Mouse (Mus musculus): Measurements from ENCODE around the gene 1700080E11Rik. TPM values are rescaled to one million over a fixed set of nuclear protein-coding genes. Genes with fewer than 3 reads are reported as not detected.

The 1700080E11Rik gene
- not detected in 2 replicates for total RNA-seq (2014; rRNA removed)
- not detected in 2 replicates for polyA plus RNA-seq (2015; fragmentation: Nextera tagmentation; extraction: Ambion mirVana)

DNA sequence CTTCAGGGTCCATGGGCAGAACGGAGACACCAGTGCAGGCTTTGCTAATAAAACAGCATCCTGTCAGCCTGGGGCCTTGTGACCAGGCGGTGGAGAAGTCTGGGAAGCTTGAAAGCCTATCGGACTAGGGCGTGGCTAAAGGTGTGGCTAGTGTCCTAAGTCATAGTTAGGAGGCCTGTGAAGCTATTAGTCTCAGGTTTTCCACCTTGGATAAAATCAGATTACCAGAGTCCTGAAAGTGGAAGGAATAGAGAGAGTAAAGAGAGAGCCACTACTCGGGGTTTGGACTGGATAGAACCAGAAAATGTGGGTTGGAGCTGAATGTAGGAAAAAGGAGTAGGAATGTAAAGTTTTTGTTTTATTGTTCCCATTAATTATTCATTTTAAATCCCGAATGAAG, at the start of gene 1700080E11Rik:
Gene 1700080E11Rik (minus strand): TSS at position 101 of the 400 bp plus-strand sequence.
- no peak within 1 kb of the TSS for H3K4me3 ChIP-seq (ENCODE audit: low read depth, low read length)
- no peaks in the 10 kb centered on the region for H3K4me1 ChIP-seq (ENCODE audit: insufficient read depth)
- TF ChIP-seq CTCF (IDR thresholded peaks at IDR 0.05; ENCODE audit: low read depth): no peak

DNA sequence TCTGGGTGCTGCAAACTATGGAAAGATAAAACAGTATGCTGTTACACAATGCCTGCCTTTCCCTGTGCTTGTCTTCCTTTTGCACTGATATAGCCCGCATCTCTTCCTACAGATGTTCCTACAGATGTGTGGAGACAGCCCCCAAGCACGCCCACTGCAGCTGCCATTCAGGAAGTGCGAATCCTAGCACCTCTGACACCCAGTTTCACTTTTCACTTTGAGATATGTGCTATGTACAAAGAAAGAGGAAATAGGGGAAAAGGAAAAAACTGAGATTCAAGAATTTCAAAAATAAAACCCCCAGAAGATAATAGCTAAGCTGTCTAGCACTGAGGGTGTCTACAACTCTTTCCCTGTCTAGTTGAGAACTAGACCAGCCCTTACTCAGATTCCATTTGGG, 41.8 kb upstream of the 1700080E11Rik start:
- Histone ChIP-seq H3K36me3 (ENCODE audit: insufficient read depth) (no peaks in the 10 kb centered on the region), H3K4me3 (ENCODE audit: low read depth, low read length) (no peak overlapping the region), H3K27ac (ENCODE audit: low read depth, low read length) (no peak overlapping the region), H3K4me1 (ENCODE audit: insufficient read depth) (no peaks in the 10 kb centered on the region), H3K27me3 (ENCODE audit: insufficient read depth, low read length) (no peaks in the 10 kb centered on the region), H3K9ac (no peak overlapping the region), H3K4me2 (ENCODE audit: low read depth) (no peak overlapping the region), H3K9me3 (ENCODE audit: low read length) (no peaks in the 10 kb centered on the region)
- no peak for TF ChIP-seq CTCF (IDR thresholded peaks at IDR 0.05; ENCODE audit: low read depth)
- ATAC-seq (no peak), DNase-seq (no peak)
- 86% methylated on average over 3 of the region's 3 CpGs for WGBS

More for the DNA sequence above, at the start of gene 1700080E11Rik:
- Histone ChIP-seq H3K9me3 (ENCODE audit: low read length) (no peaks in the 10 kb centered on the region), H3K36me3 (ENCODE audit: insufficient read depth) (no peaks in the 10 kb centered on the region), H3K9ac (no peak within 1 kb of the TSS), H3K27ac (ENCODE audit: low read depth, low read length) (no peak within 1 kb of the TSS), H3K27me3 (ENCODE audit: insufficient read depth, low read length) (no peaks in the 10 kb centered on the region), H3K4me2 (ENCODE audit: low read depth) (no peak within 1 kb of the TSS)
- ATAC-seq (no peak), DNase-seq (no peak)
- 81% methylated on average over 6 of the region's 6 CpGs for WGBS

DNA sequence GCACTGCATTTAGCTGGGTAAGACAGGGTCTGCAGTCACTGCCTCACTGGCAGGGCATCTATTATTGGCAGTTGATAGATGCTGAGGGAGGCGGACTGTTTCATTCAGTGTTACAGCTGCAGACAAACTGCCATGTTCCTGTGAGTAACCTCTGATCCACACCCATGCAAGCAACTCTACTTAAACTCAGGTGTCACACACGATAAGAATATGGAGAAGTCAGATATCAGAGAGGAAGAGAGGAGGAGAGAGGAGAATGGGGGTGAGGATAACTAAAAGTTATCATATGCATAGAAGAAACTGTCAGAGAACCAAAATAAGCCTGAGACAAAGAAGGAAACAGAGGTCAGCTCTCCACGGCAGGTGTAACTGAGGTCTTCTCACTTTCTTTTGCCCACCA, 37.5 kb upstream of the 1700080E11Rik start:
- H3K9me3 ChIP-seq (ENCODE audit: low read length): no peaks in the 10 kb centered on the region
- no peak for DNase-seq
- H3K27me3 ChIP-seq (ENCODE audit: insufficient read depth, low read length): no peaks in the 10 kb centered on the region
- no peaks in the 10 kb centered on the region for H3K4me1 ChIP-seq (ENCODE audit: insufficient read depth)
- H3K36me3 ChIP-seq (ENCODE audit: insufficient read depth): no peaks in the 10 kb centered on the region
- WGBS: 88% methylated on average over 3 of the region's 3 CpGs
- H3K4me2 ChIP-seq (ENCODE audit: low read depth): no peak overlapping the region
- no peak for TF ChIP-seq CTCF (IDR thresholded peaks at IDR 0.05; ENCODE audit: low read depth)
- no peak overlapping the region for H3K9ac ChIP-seq
- H3K27ac ChIP-seq (ENCODE audit: low read depth, low read length): no peak overlapping the region
- no peak overlapping the region for H3K4me3 ChIP-seq (ENCODE audit: low read depth, low read length)
- no peak for ATAC-seq

DNA sequence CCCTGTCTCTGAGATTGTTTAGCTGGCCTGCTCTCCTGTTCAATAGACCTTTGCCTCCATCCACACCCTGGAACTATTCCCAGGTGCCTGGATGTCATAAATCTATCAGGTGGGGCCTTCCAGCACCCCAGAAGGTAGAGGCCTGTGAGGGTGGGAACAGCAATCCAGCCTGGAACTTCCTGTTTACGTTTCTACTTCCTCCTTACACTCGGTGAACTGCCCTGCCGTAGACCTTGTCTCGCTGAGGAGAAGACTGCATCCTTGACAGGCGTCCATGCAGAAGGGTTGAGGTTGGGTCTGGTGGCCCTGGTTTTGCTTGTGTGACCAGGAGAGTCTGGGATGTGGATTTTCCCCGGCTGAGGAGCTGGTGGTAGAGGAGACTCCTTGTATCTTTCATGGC, 5.7 kb downstream of the 1700080E11Rik start:
- H3K4me3 ChIP-seq (ENCODE audit: low read depth, low read length): no peak overlapping the region
- no peak for TF ChIP-seq CTCF (IDR thresholded peaks at IDR 0.05; ENCODE audit: low read depth)
- WGBS: 91% methylated on average over 6 of the region's 6 CpGs
- H3K9ac ChIP-seq: no peak overlapping the region
- H3K9me3 ChIP-seq (ENCODE audit: low read length): no peaks in the 10 kb centered on the region
- DNase-seq: no peak
- H3K4me2 ChIP-seq (ENCODE audit: low read depth): no peak overlapping the region
- H3K27ac ChIP-seq (ENCODE audit: low read depth, low read length): no peak overlapping the region
- ATAC-seq: no peak
- H3K36me3 ChIP-seq (ENCODE audit: insufficient read depth): no peaks in the 10 kb centered on the region
- no peaks in the 10 kb centered on the region for H3K27me3 ChIP-seq (ENCODE audit: insufficient read depth, low read length)
- H3K4me1 ChIP-seq (ENCODE audit: insufficient read depth): no peaks in the 10 kb centered on the region

DNA sequence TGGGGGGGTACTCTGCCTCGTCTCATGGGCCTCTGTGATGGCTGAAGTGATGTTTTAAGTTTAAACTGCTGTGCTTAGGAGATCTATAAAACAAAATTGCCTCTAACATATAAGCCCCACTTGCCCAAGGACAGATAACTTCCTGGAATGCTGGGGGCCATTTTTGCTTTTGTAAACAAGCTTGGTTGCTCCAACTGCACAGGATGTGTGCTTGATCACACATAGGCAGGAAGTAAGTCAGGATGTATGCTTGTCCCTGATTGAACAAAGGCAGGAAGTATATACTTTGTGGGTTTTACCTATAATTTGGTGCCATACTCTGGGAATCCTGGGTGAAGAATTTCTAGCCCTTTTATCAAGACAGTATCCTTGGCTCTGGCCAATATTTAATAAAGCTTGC, 8.5 kb downstream of the 1700080E11Rik start:
- Histone ChIP-seq H3K4me1 (ENCODE audit: insufficient read depth) (0 out of 2 replicates have a peak, but pooled peaks cover 3% of the 10 kb centered on the region), H3K4me3 (ENCODE audit: low read depth, low read length) (no peak overlapping the region), H3K27me3 (ENCODE audit: insufficient read depth, low read length) (no peaks in the 10 kb centered on the region), H3K9ac (no peak overlapping the region), H3K4me2 (ENCODE audit: low read depth) (no peak overlapping the region), H3K27ac (ENCODE audit: low read depth, low read length) (no peak overlapping the region), H3K36me3 (ENCODE audit: insufficient read depth) (no peaks in the 10 kb centered on the region), H3K9me3 (ENCODE audit: low read length) (no peaks in the 10 kb centered on the region)
- ATAC-seq: no peak
- WGBS: 19% methylated on average over 1 of the region's 1 CpGs
- TF ChIP-seq CTCF (IDR thresholded peaks at IDR 0.05; ENCODE audit: low read depth): no peak
- DNase-seq: no peak

DNA sequence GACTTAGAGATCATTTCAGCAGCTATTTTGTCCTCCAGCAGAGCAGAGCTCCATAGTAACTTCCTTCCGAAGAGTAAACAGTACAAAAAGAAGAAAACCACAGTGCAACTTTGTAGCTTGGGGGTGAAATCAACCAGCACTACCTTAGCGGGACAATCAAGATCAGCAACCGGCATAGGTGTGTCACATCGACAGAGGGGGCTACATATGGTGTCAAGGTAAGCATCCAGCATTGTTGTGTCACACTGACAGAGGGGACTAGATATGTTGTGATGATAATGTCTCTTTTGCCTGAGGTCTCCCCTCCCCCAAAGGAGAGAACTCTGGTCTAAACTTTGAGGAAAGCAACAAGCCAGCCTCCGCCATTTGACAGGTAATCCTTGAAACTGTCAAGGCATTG, 10.4 kb downstream of the 1700080E11Rik start:
- no peak for ATAC-seq
- Histone ChIP-seq H3K27ac (ENCODE audit: low read depth, low read length) (no peak overlapping the region), H3K4me3 (ENCODE audit: low read depth, low read length) (no peak overlapping the region), H3K4me2 (ENCODE audit: low read depth) (no peak overlapping the region), H3K9me3 (ENCODE audit: low read length) (no peaks in the 10 kb centered on the region), H3K9ac (no peak overlapping the region), H3K27me3 (ENCODE audit: insufficient read depth, low read length) (no peaks in the 10 kb centered on the region), H3K36me3 (ENCODE audit: insufficient read depth) (no peaks in the 10 kb centered on the region), H3K4me1 (ENCODE audit: insufficient read depth) (peaks cover 11% of the 10 kb centered on the region)
- no peak for TF ChIP-seq CTCF (IDR thresholded peaks at IDR 0.05; ENCODE audit: low read depth)
- WGBS: 92% methylated on average over 5 of the region's 5 CpGs
- DNase-seq: no peak

DNA sequence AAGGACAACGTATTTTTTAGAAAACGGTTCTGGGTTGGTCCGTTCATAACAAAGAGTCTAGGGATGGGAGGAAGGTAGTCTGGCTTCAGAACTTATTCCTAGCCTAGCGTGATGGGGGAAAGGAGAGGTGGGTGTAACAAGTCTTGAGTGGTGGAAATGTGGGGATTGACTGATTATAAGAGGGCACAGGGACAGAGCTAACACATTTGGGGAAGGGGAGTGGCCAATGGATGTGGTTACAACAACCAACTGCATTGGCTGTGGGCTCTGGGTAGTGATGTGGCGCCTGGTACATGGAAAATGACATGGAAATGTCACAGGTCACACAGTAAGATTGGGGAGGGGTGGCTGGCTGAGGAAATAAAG, 12.9 kb downstream of the 1700080E11Rik start:
- Histone ChIP-seq H3K4me1 (ENCODE audit: insufficient read depth) (peaks cover 11% of the 10 kb centered on the region), H3K36me3 (ENCODE audit: insufficient read depth) (no peaks in the 10 kb centered on the region), H3K4me3 (ENCODE audit: low read depth, low read length) (peak overlapping the region; percentile 79), H3K27ac (ENCODE audit: low read depth, low read length) (peak overlapping the region; percentile 89; the same call in 1 of the 2 replicates), H3K4me2 (ENCODE audit: low read depth) (peak overlapping the region; percentile 84), H3K9me3 (ENCODE audit: low read length) (no peaks in the 10 kb centered on the region), H3K9ac (peak overlapping the region; percentile 89), H3K27me3 (ENCODE audit: insufficient read depth, low read length) (no peaks in the 10 kb centered on the region)
- WGBS: 24% methylated on average over 5 of the region's 5 CpGs
- TF ChIP-seq CTCF (IDR thresholded peaks at IDR 0.05; ENCODE audit: low read depth): no peak
- ATAC-seq (peak; percentile 50), DNase-seq (no peak)
